Comparison of ENCODE assay signal across 12 mouse cellular contexts in the genomic region with DNA sequence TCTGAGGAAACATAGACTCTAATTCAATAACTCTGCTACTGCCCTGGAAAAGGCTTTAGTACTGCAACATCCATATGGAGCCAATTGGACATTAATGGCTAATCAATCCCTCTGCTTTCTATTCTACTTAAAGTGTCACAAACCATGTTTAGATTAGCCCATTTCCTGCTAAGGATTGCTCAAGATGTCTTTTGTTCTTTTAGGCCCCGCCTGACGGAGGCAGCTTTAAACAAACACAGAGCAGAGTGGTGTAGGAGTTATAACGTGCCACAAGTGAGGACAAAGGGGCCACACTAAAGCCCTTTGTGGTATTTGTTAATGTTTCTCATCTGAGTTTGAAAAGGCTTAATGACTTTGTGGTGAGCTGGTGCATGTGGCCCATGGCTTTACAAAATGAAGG.
A peak's percentile ranks its signal among the peaks of the same experiment; 100 is the strongest.
DNase-seq lines count a peak whose midpoint lies in the region; ATAC-seq and TF ChIP-seq lines count a peak whose summit lies in the region.
"Had no signal": no experiment of that assay in that cellular context is flagged by ENCODE, and none has a peak within 500 bp of the region (broad histone marks: within the 10 kb centered on the region; RNA-seq: fewer than 3 reads in every experiment).

No protein-coding gene starts in this region.

- DNase-seq in forebrain, embryonic 10.5 days (ENCODE audit: extremely low spot score, low spot score): no peak
- DNase-seq in forebrain, postnatal 0 days: no peak
- peak; percentile 14 for DNase-seq in Muller cell, postnatal 12 days (ENCODE audit: inconsistent ontology term)
- peak; percentile 43 for DNase-seq in lung, postnatal 25 days (ENCODE audit: low spot score)
- DNase-seq in ovary, postnatal 14 days (ENCODE audit: low spot score): no peak
- DNase-seq in frontal cortex, postnatal 14 days (ENCODE audit: low spot score in 2 of 2): no peak
- no peak for DNase-seq in kidney, postnatal 14 days
- DNase-seq: adrenal gland, postnatal 10 days; cerebellum, adult 11 months had no signal

- H3K4me3 ChIP-seq in forebrain, embryonic 10.5 days: no peak overlapping the region
- no peak overlapping the region for H3K4me3 ChIP-seq in forebrain, postnatal 0 days (ENCODE audit: low read depth, low read length)
- H3K4me3 ChIP-seq: heart, embryonic 15.5 days had no signal

- 5% methylated on average over 3 of the region's 3 CpGs for WGBS in forebrain, embryonic 10.5 days
- WGBS in forebrain, postnatal 0 days: 29% methylated on average over 3 of the region's 3 CpGs

- peaks cover 48% of the 10 kb centered on the region for H3K27me3 ChIP-seq in forebrain, embryonic 10.5 days (ENCODE audit: poor library complexity, severe bottlenecking)
- H3K27me3 ChIP-seq in forebrain, postnatal 0 days (ENCODE audit: insufficient read depth, low read length): no peaks in the 10 kb centered on the region
- H3K27me3 ChIP-seq: heart, embryonic 15.5 days had no signal

- H3K9me3 ChIP-seq in forebrain, embryonic 10.5 days: no peaks in the 10 kb centered on the region
- no peaks in the 10 kb centered on the region for H3K9me3 ChIP-seq in forebrain, postnatal 0 days (ENCODE audit: low read length)
- H3K9me3 ChIP-seq: G1E; heart, embryonic 15.5 days had no signal

- H3K9ac ChIP-seq in forebrain, postnatal 0 days: no peak overlapping the region
- H3K9ac ChIP-seq: heart, embryonic 15.5 days had no signal

- peaks cover 46% of the 10 kb centered on the region for H3K4me1 ChIP-seq in forebrain, embryonic 10.5 days
- H3K4me1 ChIP-seq in forebrain, postnatal 0 days (ENCODE audit: insufficient read depth): no peaks in the 10 kb centered on the region

- no peak for TF ChIP-seq CTCF in forebrain, postnatal 0 days (IDR thresholded peaks at IDR 0.05; ENCODE audit: low read depth)

- no peak for ATAC-seq in forebrain, postnatal 0 days
- peak; percentile 62 for ATAC-seq in granulocyte monocyte progenitor cell, adult 5-6 weeks (replicated peaks; ENCODE audit: poor library complexity, severe bottlenecking)

- no peak overlapping the region for H3K4me2 ChIP-seq in forebrain, postnatal 0 days (ENCODE audit: low read depth)
- H3K4me2 ChIP-seq: heart, embryonic 15.5 days had no signal

- H3K36me3 ChIP-seq in forebrain, embryonic 10.5 days (replicated peaks): 0 out of 2 replicates have a peak, but pooled peaks cover 4% of the 10 kb centered on the region
- no peaks in the 10 kb centered on the region for H3K36me3 ChIP-seq in forebrain, postnatal 0 days (ENCODE audit: insufficient read depth)
- H3K36me3 ChIP-seq: heart, embryonic 15.5 days had no signal

- H3K27ac ChIP-seq in forebrain, embryonic 10.5 days: peak overlapping the region; percentile 2; the same call in 1 of the 2 replicates
- no peak overlapping the region for H3K27ac ChIP-seq in forebrain, postnatal 0 days (ENCODE audit: low read depth, low read length)
- H3K27ac ChIP-seq: heart, embryonic 15.5 days had no signal

Comparison
In these comparisons a context has a peak if more than half of its experiments do, and no peak if none do; other contexts are left out.
1. DNase-seq: peak in Muller cell, postnatal 12 days (single experiment) and lung, postnatal 25 days (single experiment); none in forebrain, embryonic 10.5 days (single experiment), forebrain, postnatal 0 days (single experiment), ovary, postnatal 14 days (single experiment), frontal cortex, postnatal 14 days (0 of 2) and kidney, postnatal 14 days (single experiment).